Mouse (Mus musculus) layer of hippocampus, postnatal 10 days (tissue): ENCODE measurements around the gene Adpgk. TPM values are rescaled to one million over a fixed set of nuclear protein-coding genes. Genes with fewer than 3 reads are reported as not detected.

ENCODE experiments used
- DNase-seq, 2 experiments: peaks; one replicate each; pipeline ENCODE4 v3.0.0; 2021; ENCODE audit warnings: low spot score in 2 of 2
- total RNA-seq, 2 experiments: library from RNA; stranded (reverse); gene quantifications; 2 replicates each; pipeline ENCODE4 v1.2.3; 2021

Gene Adpgk
- total RNA-seq, 2 experiments from 2014 or later, result 19.6 to 20.8 TPM

- DNase-seq, result no peak
Measured at GRCm38 (mm10) chr9:59369220-59369619, 77.9 kb downstream of the Adpgk start.

GRCm38 (mm10) chr9:59369646-59370045, 78.3 kb downstream of the Adpgk start:
- no peak for DNase-seq

Other genes with a start within 250 kb of the Adpgk start
- 10 to 100 TPM; 29.9 to 32.1 TPM for gene Bbs4, start 62.0 kb downstream of the Adpgk start, total RNA-seq
- 100 to 1,000 TPM in 1 of 2 experiments, 10 to 100 TPM in 1; 95.9 to 110 TPM for gene Arih1, start 195.1 kb downstream of the Adpgk start, total RNA-seq
- 10 to 100 TPM; 30.4 to 34.8 TPM for gene Hexa, start 248.0 kb downstream of the Adpgk start, total RNA-seq
- 1 to 10 TPM; 1.6 to 1.7 TPM for gene Tmem202, start 248.3 kb downstream of the Adpgk start, total RNA-seq